In genomic region chr12:80114031-80114891, GRCm38 (mm10) we compare ENCODE assay signal across 8 mouse cellular contexts. TPM values are rescaled to one million over a fixed set of nuclear protein-coding genes. Genes with fewer than 3 reads are reported as not detected.
DNase-seq lines count a peak whose midpoint lies in the region; ATAC-seq lines count a peak whose summit lies in the region.

No protein-coding gene starts in this region.

- H3K4me2 ChIP-seq in intestine, embryonic 16.5 days (ENCODE audit: low read depth, low read length) = peak overlapping the region; percentile 92
- H3K4me2 ChIP-seq in liver, embryonic 13.5 days = peak overlapping the region; percentile 98
- peak overlapping the region; percentile 92 for H3K4me2 ChIP-seq in stomach, embryonic 14.5 days (replicated peaks; ENCODE audit: low read depth, low read length)

- H3K4me1 ChIP-seq in embryonic facial prominence, embryonic 10.5 days = peaks cover 49% of the 10 kb centered on the region
- peaks cover 12% of the 10 kb centered on the region for H3K4me1 ChIP-seq in intestine, embryonic 16.5 days (ENCODE audit: control insufficient read depth, insufficient read depth, low read length)
- H3K4me1 ChIP-seq in liver, embryonic 13.5 days (replicated peaks) = peaks cover 75% of the 10 kb centered on the region
- H3K4me1 ChIP-seq in stomach, embryonic 14.5 days (ENCODE audit: control insufficient read depth, insufficient read depth, low read length) = 0 out of 2 replicates have a peak, but pooled peaks cover 2% of the 10 kb centered on the region

- no peaks in the 10 kb centered on the region for H3K27me3 ChIP-seq in embryonic facial prominence, embryonic 10.5 days (replicated peaks; ENCODE audit: low read depth, poor library complexity, severe bottlenecking)
- H3K27me3 ChIP-seq in intestine, embryonic 16.5 days (replicated peaks; ENCODE audit: control insufficient read depth, insufficient read depth, low read length) = no peaks in the 10 kb centered on the region
- no peaks in the 10 kb centered on the region for H3K27me3 ChIP-seq in liver, embryonic 13.5 days
- H3K27me3 ChIP-seq in stomach, embryonic 14.5 days (ENCODE audit: control insufficient read depth, insufficient read depth, low read length) = no peaks in the 10 kb centered on the region

- H3K9me3 ChIP-seq in embryonic facial prominence, embryonic 10.5 days = no peaks in the 10 kb centered on the region
- no peaks in the 10 kb centered on the region for H3K9me3 ChIP-seq in intestine, embryonic 16.5 days (ENCODE audit: control insufficient read depth, low read length)
- H3K9me3 ChIP-seq in liver, embryonic 13.5 days (replicated peaks) = no peaks in the 10 kb centered on the region
- no peaks in the 10 kb centered on the region for H3K9me3 ChIP-seq in stomach, embryonic 14.5 days (ENCODE audit: control insufficient read depth, low read depth, low read length)

- WGBS in embryonic facial prominence, embryonic 10.5 days = under 1% methylated on average over 51 of the region's 51 CpGs
- WGBS in intestine, embryonic 16.5 days = under 1% methylated on average over 51 of the region's 51 CpGs
- under 1% methylated on average over 51 of the region's 51 CpGs for WGBS in liver, embryonic 13.5 days (ENCODE audit: insufficient replicate concordance)
- under 1% methylated on average over 51 of the region's 51 CpGs for WGBS in stomach, embryonic 14.5 days

- H3K36me3 ChIP-seq in embryonic facial prominence, embryonic 10.5 days (replicated peaks) = peaks cover 24% of the 10 kb centered on the region
- no peaks in the 10 kb centered on the region; the same call in none of the 2 replicates for H3K36me3 ChIP-seq in intestine, embryonic 16.5 days (ENCODE audit: control insufficient read depth, insufficient read depth, low read length)
- peaks cover 14% of the 10 kb centered on the region for H3K36me3 ChIP-seq in liver, embryonic 13.5 days
- peaks cover 11% of the 10 kb centered on the region; the same call in 1 of the 2 replicates for H3K36me3 ChIP-seq in stomach, embryonic 14.5 days (ENCODE audit: control insufficient read depth, insufficient read depth, low read length)

- ATAC-seq in granulocyte monocyte progenitor cell, adult 5-6 weeks (replicated peaks; ENCODE audit: poor library complexity, severe bottlenecking) = peak; percentile 28
- ATAC-seq in intestine, embryonic 16.5 days = peak; percentile 17
- peak; percentile 13 for ATAC-seq in liver, embryonic 13.5 days (ENCODE audit: low read depth)
- no peak for ATAC-seq in stomach, embryonic 14.5 days (ENCODE audit: insufficient number of reproducible peaks, insufficient read depth, low FRiP score, low read depth)

- DNase-seq in 416B (ENCODE audit: low read depth) = peak; percentile 87
- peak; percentile 80 to 83 for DNase-seq in adrenal gland, adult 18-20 months (ENCODE audit: low spot score in 2 of 2)
- peak; percentile 77 for DNase-seq in embryonic facial prominence, embryonic 10.5 days (ENCODE audit: low spot score)
- DNase-seq in liver, embryonic 13.5 days = peak; percentile 59
- DNase-seq in naive thymus-derived CD4-positive, alpha-beta T cell, adult 2 months (ENCODE audit: low read depth) = peak; percentile 86

- peak overlapping the region; percentile 99 for H3K27ac ChIP-seq in embryonic facial prominence, embryonic 10.5 days (replicated peaks)
- peak overlapping the region; percentile 100 for H3K27ac ChIP-seq in intestine, embryonic 16.5 days (ENCODE audit: low read length)
- H3K27ac ChIP-seq in liver, embryonic 13.5 days = peak overlapping the region; percentile 97
- peak overlapping the region; percentile 99 for H3K27ac ChIP-seq in stomach, embryonic 14.5 days (ENCODE audit: low read length)

- H3K9ac ChIP-seq in intestine, embryonic 16.5 days (ENCODE audit: low read depth, low read length) = peak overlapping the region; percentile 91
- peak overlapping the region; percentile 92 for H3K9ac ChIP-seq in liver, embryonic 13.5 days
- H3K9ac ChIP-seq in stomach, embryonic 14.5 days (replicated peaks; ENCODE audit: low read depth, low read length) = peak overlapping the region; percentile 76

- H3K4me3 ChIP-seq in embryonic facial prominence, embryonic 10.5 days = peak overlapping the region; percentile 86
- H3K4me3 ChIP-seq in intestine, embryonic 16.5 days (ENCODE audit: low read length) = peak overlapping the region; percentile 90
- H3K4me3 ChIP-seq in liver, embryonic 13.5 days (replicated peaks) = peak overlapping the region; percentile 82
- peak overlapping the region; percentile 87 for H3K4me3 ChIP-seq in stomach, embryonic 14.5 days (ENCODE audit: low read depth, low read length)

RNA-seq across cellular contexts. Expression of gene Zfp36l1, which starts 1.4 kb away (rescaled TPM):
- 100 to 1,000 TPM; 172 to 225 TPM for total RNA-seq in adrenal gland, adult 18-20 months (2021)
- polyA plus RNA-seq in embryonic facial prominence, embryonic 10.5 days (2016; fragmentation: Nextera tagmentation; extraction: Ambion mirVana) = 114 and 119 TPM in 2 replicates
- 1.9 and 8.5 TPM in 2 replicates for total RNA-seq in granulocyte monocyte progenitor cell, adult 5-6 weeks (2014; fragmentation: Nextera tagmentation)
- total RNA-seq in granulocyte monocyte progenitor cell, adult 5-6 weeks (2017) = 0.36 and 0.56 TPM in 2 replicates
- polyA plus RNA-seq in intestine, embryonic 16.5 days (2015; fragmentation: Nextera tagmentation; extraction: Ambion mirVana) = 79.7 and 89.1 TPM in 2 replicates
- 18.3 and 20.7 TPM in 2 replicates for polyA plus RNA-seq in liver, embryonic 13.5 days (2015; fragmentation: Nextera tagmentation; extraction: Ambion mirVana)
- 228 and 245 TPM in 2 replicates for polyA plus RNA-seq in stomach, embryonic 14.5 days (2014; fragmentation: Nextera tagmentation; extraction: Ambion mirVana)
